Mouse (Mus musculus) embryonic fibroblast, embryonic 13.5 days (primary cell): Measurements from ENCODE around the gene Orm1.

ENCODE experiments used
- CTCF ChIP-seq: IDR thresholded peaks from 2 replicates; pipeline ENCODE4 v1.5.1; 2011; ENCODE audit warnings: mild to moderate bottlenecking, control low read depth, low read length, moderate library complexity, borderline replicate concordance; ENCODE audit not compliant: insufficient read depth
- POLR2A ChIP-seq: IDR thresholded peaks from 2 replicates; pipeline ENCODE4 v1.6.1; 2011; ENCODE audit warnings: low read depth, mild to moderate bottlenecking, control low read depth, low read length, moderate library complexity

GRCm38 (mm10) chr4:63342491-63342890 lies 1.9 kb upstream of the Orm1 start:
- TF ChIP-seq CTCF (no peak), POLR2A (no peak)
